Mouse (Mus musculus) stomach, postnatal 0 days (tissue): ENCODE measurements around the gene Nprl3. TPM values are rescaled to one million over a fixed set of nuclear protein-coding genes. Genes with fewer than 3 reads are reported as not detected.
A peak's percentile ranks its signal among the peaks of the same experiment; 100 is the strongest.
"Not testable (repeated sequence)": the region's sequence is repeated elsewhere in the genome, so short reads cannot be mapped to it uniquely, and the experiment has no call there.

Source experiments
- ATAC-seq: fragments of 200-750 bp; cut with Nextera tagmentation; 2 replicates; pipeline ENCODE4 v1.8.0; 2017; ENCODE audit not compliant: low FRiP score, low TSS enrichment
- DNase-seq: peaks from one replicate; pipeline ENCODE4 v3.0.0-alpha.2; 2016; ENCODE audit warnings: low spot score
- H3K27ac ChIP-seq: fragments of 300-500 bp; sonication (generic); replicated peaks from 2 replicates; pipeline ENCODE4 v1.5.1; 2014; ENCODE audit warnings: mild to moderate bottlenecking, control low read depth
- H3K27me3 ChIP-seq: fragments of 300-500 bp; sonication (generic); 2 replicates; pipeline ENCODE4 v1.6.1; 2014; ENCODE audit warnings: low read length; ENCODE audit not compliant: control insufficient read depth, insufficient read depth
- H3K36me3 ChIP-seq: fragments of 300-500 bp; sonication (generic); 2 replicates; pipeline ENCODE4 v1.6.1; 2014; ENCODE audit warnings: low read length, mixed read lengths; ENCODE audit not compliant: control insufficient read depth, insufficient read depth
- H3K4me1 ChIP-seq: fragments of 300-500 bp; sonication (generic); replicated peaks from 2 replicates; pipeline ENCODE4 v1.6.1; 2014; ENCODE audit warnings: antibody characterized with exemption; ENCODE audit not compliant: control insufficient read depth, insufficient read depth
- H3K4me2 ChIP-seq: fragments of 300-500 bp; sonication (generic); replicated peaks from 2 replicates; pipeline ENCODE4 v1.6.1; 2014; ENCODE audit warnings: low read depth, mild to moderate bottlenecking, control low read depth, moderate library complexity
- H3K4me3 ChIP-seq: fragments of 300-500 bp; sonication (generic); 2 replicates; pipeline ENCODE4 v1.5.1; 2014; ENCODE audit warnings: low read depth, low read length, control low read depth
- H3K9ac ChIP-seq: fragments of 300-500 bp; sonication (generic); 2 replicates; pipeline ENCODE4 v1.6.1; 2014; ENCODE audit warnings: mild to moderate bottlenecking, low read length, control low read depth, mixed read lengths
- H3K9me3 ChIP-seq: fragments of 300-500 bp; sonication (generic); 2 replicates; pipeline ENCODE4 v1.6.1; 2016; ENCODE audit warnings: low read length; ENCODE audit not compliant: control insufficient read depth
- CTCF ChIP-seq: IDR thresholded peaks from 2 replicates; pipeline ENCODE4 v1.5.1; 2016; ENCODE audit warnings: antibody characterized with exemption, low read depth, mild to moderate bottlenecking, moderate library complexity
- EP300 ChIP-seq: optimal IDR thresholded peaks from 2 replicates; pipeline ENCODE3; 2016; ENCODE audit warnings: antibody characterized with exemption
- WGBS: fragments of 180-500 bp; shearing (Covaris S2); extraction: QIAGEN DNeasy Blood & Tissue Kit; methylation state at CpG from one replicate; pipeline ENCODE4 v1.1.7; 2014; 5-methylcytosine and 5-hydroxymethylcytosine counted together
- polyA plus RNA-seq: library from polyadenylated mRNA; unstranded; fragments of >200 nt; fragmentation: Nextera tagmentation; extraction: Ambion mirVana; gene quantifications from 2 replicates; pipeline ENCODE4 v1.2.1, GENCODE M21; 2015

The Nprl3 gene
- polyA plus RNA-seq, 1 experiment from 2014 or later = 28.2 TPM

- H3K36me3 ChIP-seq, H3K9me3 ChIP-seq, H3K27ac ChIP-seq, H3K4me1 ChIP-seq, H3K27me3 ChIP-seq, H3K9ac ChIP-seq, H3K4me3 ChIP-seq: not testable (repeated sequence)
- WGBS = 24% methylated on average over 29 of the region's 33 CpGs
- peak within 1 kb of the TSS; percentile 45 for H3K4me2 ChIP-seq
- DNase-seq (peak; percentile 59), ATAC-seq (peak; percentile 74; the same call in 1 of the 2 replicates)
- peak; percentile 81 for TF ChIP-seq CTCF
Measured at GRCm38 (mm10) chr11:32286695-32287492, 19.4 kb upstream of the Nprl3 start, which contains the start of gene Hbq1b. Gene Hbq1b (plus strand): TSS chr11:32286965.

GRCm38 (mm10) chr11:32285887-32286286, 18.4 kb upstream of the Nprl3 start:
- DNase-seq, H3K4me2 ChIP-seq, H3K4me3 ChIP-seq, ATAC-seq, H3K27me3 ChIP-seq, H3K36me3 ChIP-seq, H3K27ac ChIP-seq, H3K4me1 ChIP-seq, H3K9ac ChIP-seq, H3K9me3 ChIP-seq: not testable (repeated sequence)

GRCm38 (mm10) chr11:32285031-32285775, 17.7 kb upstream of the Nprl3 start:
- no peak overlapping the region for H3K4me2 ChIP-seq
- no peak overlapping the region for H3K4me3 ChIP-seq
- H3K9me3 ChIP-seq = no peaks in the 10 kb centered on the region
- 81% methylated on average over 7 of the region's 7 CpGs for WGBS
- TF ChIP-seq CTCF (no peak), EP300 (no peak)
- H3K9ac ChIP-seq = no peak overlapping the region
- H3K36me3 ChIP-seq = no peaks in the 10 kb centered on the region
- H3K4me1 ChIP-seq = no peaks in the 10 kb centered on the region
- DNase-seq (no peak), ATAC-seq (no peak)
- no peaks in the 10 kb centered on the region for H3K27me3 ChIP-seq
- H3K27ac ChIP-seq = no peak overlapping the region

GRCm38 (mm10) chr11:32284582-32284981, 17.1 kb upstream of the Nprl3 start:
- not testable (repeated sequence) for H3K4me1 ChIP-seq, H3K4me2 ChIP-seq, DNase-seq, H3K4me3 ChIP-seq, H3K9ac ChIP-seq, H3K9me3 ChIP-seq, H3K36me3 ChIP-seq, H3K27me3 ChIP-seq, ATAC-seq, H3K27ac ChIP-seq
- WGBS = 56% methylated on average over 2 of the region's 2 CpGs

- not testable (repeated sequence) for H3K4me1 ChIP-seq, H3K27me3 ChIP-seq, H3K4me3 ChIP-seq, DNase-seq, H3K4me2 ChIP-seq, H3K9ac ChIP-seq, H3K9me3 ChIP-seq, H3K36me3 ChIP-seq, H3K27ac ChIP-seq
- WGBS = 100% methylated on average over 1 of the region's 5 CpGs
- ATAC-seq = peak; percentile 28; the same call in 1 of the 2 replicates
Measured at GRCm38 (mm10) chr11:32283091-32283777, 15.7 kb upstream of the Nprl3 start, which contains the start of gene Hba-a1. Gene Hba-a1 (plus strand): TSS chr11:32283511.
